In genomic region chr12:30257664-30258063, GRCm38 (mm10) we compare ENCODE assay signal across 10 mouse cellular contexts.
"Had no signal": no experiment of that assay in that cellular context is flagged by ENCODE, and none has a peak within 500 bp of the region (broad histone marks: within the 10 kb centered on the region; RNA-seq: fewer than 3 reads in every experiment).

No protein-coding gene starts in this region.

- H3K27ac ChIP-seq: kidney, postnatal 0 days; limb, embryonic 12.5 days; liver, embryonic 14.5 days; midbrain, embryonic 15.5 days; neural tube, embryonic 12.5 days; stomach, postnatal 0 days had no signal

- H3K4me1 ChIP-seq: neural tube, embryonic 12.5 days had no signal

- ATAC-seq: midbrain, embryonic 15.5 days had no signal

- H3K4me3 ChIP-seq: limb, embryonic 12.5 days; midbrain, embryonic 15.5 days; neural tube, embryonic 12.5 days had no signal

- DNase-seq: kidney, postnatal 36 days; layer of hippocampus, adult 9-11 months; layer of hippocampus, postnatal 36 days; lung, adult 18-20 months had no signal

- H3K27me3 ChIP-seq: midbrain, embryonic 15.5 days; neural tube, embryonic 12.5 days had no signal

- H3K36me3 ChIP-seq: limb, embryonic 12.5 days; midbrain, embryonic 15.5 days; neural tube, embryonic 12.5 days had no signal

- H3K9ac ChIP-seq: limb, embryonic 12.5 days; liver, embryonic 14.5 days; midbrain, embryonic 15.5 days; neural tube, embryonic 12.5 days had no signal
